Mouse (Mus musculus) megakaryocyte, embryonic 14.5 days (primary cell): ENCODE results near the gene Rasgrf2. TPM values are rescaled to one million over a fixed set of nuclear protein-coding genes. Genes with fewer than 3 reads are reported as not detected.

Experiments used
- H3K27me3 ChIP-seq: replicated peaks from 2 replicates; pipeline ENCODE3; 2012; ENCODE audit warnings: inconsistent platforms
- H3K36me3 ChIP-seq: replicated peaks from 2 replicates; pipeline ENCODE3; 2012; ENCODE audit warnings: low read length, inconsistent platforms, mixed read lengths
- H3K4me1 ChIP-seq: 2 replicates; pipeline ENCODE4 v1.6.1; 2012; ENCODE audit warnings: inconsistent platforms
- H3K4me3 ChIP-seq: replicated peaks from 2 replicates; pipeline ENCODE3; 2012; ENCODE audit warnings: moderate library complexity, mild to moderate bottlenecking, inconsistent platforms
- H3K9me3 ChIP-seq: 2 replicates; pipeline ENCODE4 v1.6.1; 2012; ENCODE audit warnings: inconsistent platforms
- FLI1 ChIP-seq: IDR thresholded peaks from 2 replicates; pipeline ENCODE4 v1.6.1; 2012; ENCODE audit warnings: low read length, inconsistent platforms, mixed read lengths
- GATA1 ChIP-seq: IDR thresholded peaks from 3 replicates; pipeline ENCODE4 v1.6.1; 2012; ENCODE audit warnings: mixed read lengths, low read length, inconsistent platforms, borderline replicate concordance
- polyA plus RNA-seq: library from polyadenylated mRNA; stranded (reverse); fragments of >175 nt; gene quantifications from 2 replicates; pipeline ENCODE4 v1.2.3, GENCODE M21; 2012; ENCODE audit warnings: low replicate concordance; ENCODE audit not compliant: insufficient read depth

Gene Rasgrf2
- polyA plus RNA-seq, 1 experiment, result 0.70 TPM

- H3K27me3 ChIP-seq, result no peaks in the 10 kb centered on the region
- peaks cover 4% of the 10 kb centered on the region for H3K9me3 ChIP-seq
- no peaks in the 10 kb centered on the region for H3K4me1 ChIP-seq
- TF ChIP-seq FLI1 (no peak), GATA1 (no peak)
- no peak overlapping the region for H3K4me3 ChIP-seq
- H3K36me3 ChIP-seq, result no peaks in the 10 kb centered on the region
These were observed 134.5 kb downstream of the Rasgrf2 start for GRCm38 (mm10) chr13:91996929-91997328.

- Histone ChIP-seq H3K9me3 (peaks cover 8% of the 10 kb centered on the region), H3K4me1 (no peaks in the 10 kb centered on the region), H3K4me3 (no peak overlapping the region), H3K36me3 (no peaks in the 10 kb centered on the region), H3K27me3 (no peaks in the 10 kb centered on the region)
- no peak for TF ChIP-seq FLI1
- TF ChIP-seq GATA1, result no peak
These were observed 140.0 kb downstream of the Rasgrf2 start for GRCm38 (mm10) chr13:91991412-91991811.

- H3K4me1 ChIP-seq, result no peaks in the 10 kb centered on the region
- no peaks in the 10 kb centered on the region for H3K36me3 ChIP-seq
- H3K9me3 ChIP-seq, result peaks cover 8% of the 10 kb centered on the region
- no peak overlapping the region for H3K4me3 ChIP-seq
- no peaks in the 10 kb centered on the region for H3K27me3 ChIP-seq
- TF ChIP-seq GATA1 (no peak), FLI1 (no peak)
These were observed 140.7 kb downstream of the Rasgrf2 start for GRCm38 (mm10) chr13:91990709-91991284.

- Histone ChIP-seq H3K9me3 (peaks cover 8% of the 10 kb centered on the region), H3K36me3 (no peaks in the 10 kb centered on the region), H3K4me3 (no peak overlapping the region), H3K4me1 (no peaks in the 10 kb centered on the region), H3K27me3 (no peaks in the 10 kb centered on the region)
- TF ChIP-seq GATA1 (no peak), FLI1 (no peak)
These were observed 143.1 kb downstream of the Rasgrf2 start for GRCm38 (mm10) chr13:91988378-91988777.

- TF ChIP-seq FLI1 (no peak), GATA1 (no peak)
- H3K36me3 ChIP-seq, result no peaks in the 10 kb centered on the region
- H3K9me3 ChIP-seq, result peaks cover 3% of the 10 kb centered on the region; the same call in 1 of the 2 replicates
- no peaks in the 10 kb centered on the region for H3K4me1 ChIP-seq
- H3K27me3 ChIP-seq, result no peaks in the 10 kb centered on the region
- no peak overlapping the region for H3K4me3 ChIP-seq
These were observed 144.5 kb downstream of the Rasgrf2 start for GRCm38 (mm10) chr13:91986958-91987357.

GRCm38 (mm10) chr13:91985915-91986589 lies 145.4 kb downstream of the Rasgrf2 start:
- Histone ChIP-seq H3K36me3 (no peaks in the 10 kb centered on the region), H3K4me3 (no peak overlapping the region), H3K4me1 (no peaks in the 10 kb centered on the region), H3K27me3 (no peaks in the 10 kb centered on the region), H3K9me3 (peaks cover 3% of the 10 kb centered on the region; the same call in 1 of the 2 replicates)
- TF ChIP-seq GATA1 (no peak), FLI1 (no peak)

- no peak overlapping the region for H3K4me3 ChIP-seq
- peaks cover 3% of the 10 kb centered on the region; the same call in 1 of the 2 replicates for H3K9me3 ChIP-seq
- TF ChIP-seq GATA1 (no peak), FLI1 (no peak)
- H3K36me3 ChIP-seq, result no peaks in the 10 kb centered on the region
- no peaks in the 10 kb centered on the region for H3K27me3 ChIP-seq
- H3K4me1 ChIP-seq, result no peaks in the 10 kb centered on the region
These were observed 146.4 kb downstream of the Rasgrf2 start for GRCm38 (mm10) chr13:91985019-91985418.

GRCm38 (mm10) chr13:91982080-91982479 lies 149.4 kb downstream of the Rasgrf2 start:
- Histone ChIP-seq H3K9me3 (no peaks in the 10 kb centered on the region), H3K4me1 (no peaks in the 10 kb centered on the region)
- TF ChIP-seq GATA1 (no peak), FLI1 (no peak)

GRCm38 (mm10) chr13:91981414-91981813 lies 150.0 kb downstream of the Rasgrf2 start:
- H3K27me3 ChIP-seq, result no peaks in the 10 kb centered on the region
- no peaks in the 10 kb centered on the region for H3K36me3 ChIP-seq
- H3K4me1 ChIP-seq, result no peaks in the 10 kb centered on the region
- no peaks in the 10 kb centered on the region for H3K9me3 ChIP-seq
- H3K4me3 ChIP-seq, result no peak overlapping the region
- TF ChIP-seq FLI1 (no peak), GATA1 (no peak)

More at GRCm38 (mm10) chr13:91982080-91982479, 149.4 kb downstream of the Rasgrf2 start:
- H3K36me3 ChIP-seq, result no peaks in the 10 kb centered on the region
- H3K27me3 ChIP-seq, result no peaks in the 10 kb centered on the region
- H3K4me3 ChIP-seq, result no peak overlapping the region

GRCm38 (mm10) chr13:91976971-91977370 lies 154.5 kb downstream of the Rasgrf2 start:
- H3K36me3 ChIP-seq, result no peaks in the 10 kb centered on the region
- no peak for TF ChIP-seq FLI1
- no peak for TF ChIP-seq GATA1

More at GRCm38 (mm10) chr13:91976971-91977370, 154.5 kb downstream of the Rasgrf2 start:
- Histone ChIP-seq H3K4me3 (no peak overlapping the region), H3K4me1 (no peaks in the 10 kb centered on the region), H3K27me3 (no peaks in the 10 kb centered on the region), H3K9me3 (no peaks in the 10 kb centered on the region)
